Mouse (Mus musculus): ENCODE measurements around the gene Unc50. TPM values are rescaled to one million over a fixed set of nuclear protein-coding genes. Genes with fewer than 3 reads are reported as not detected.

Unc50 gene
- polyA plus RNA-seq, 1 experiment from 2014 or later = 111 TPM

- H3K27me3 ChIP-seq (ENCODE audit: control insufficient read depth, insufficient read depth, low read length) = no peaks in the 10 kb centered on the region
- peaks cover 13% of the 10 kb centered on the region for H3K36me3 ChIP-seq (ENCODE audit: control insufficient read depth, insufficient read depth, low read length)
- DNase-seq (ENCODE audit: low spot score) (no peak), ATAC-seq (ENCODE audit: insufficient number of reproducible peaks, low FRiP score, low TSS enrichment, low read depth) (no peak)
- peaks cover 6% of the 10 kb centered on the region for H3K4me1 ChIP-seq (ENCODE audit: control insufficient read depth, insufficient read depth, low read length)
- peak overlapping the region; percentile 80 for H3K4me2 ChIP-seq (ENCODE audit: low read depth, severe bottlenecking)
- H3K27ac ChIP-seq (replicated peaks; ENCODE audit: low read depth, low read length) = no peak overlapping the region
- H3K9ac ChIP-seq (ENCODE audit: low read length) = no peak overlapping the region; the same call in 1 of the 2 replicates
- H3K9me3 ChIP-seq (ENCODE audit: control insufficient read depth, low read length) = peaks cover 3% of the 10 kb centered on the region; the same call in 1 of the 2 replicates
- peak overlapping the region; percentile 92 for H3K4me3 ChIP-seq (ENCODE audit: low read depth, low read length)
- 60% methylated on average over 2 of the region's 2 CpGs for WGBS
Measured at GRCm38 (mm10) chr1:37428911-37429310, 1.0 kb upstream of the Unc50 start.

GRCm38 (mm10) chr1:37430297-37430840, 430 bp downstream of the Unc50 start:
- no peaks in the 10 kb centered on the region for H3K27me3 ChIP-seq (ENCODE audit: control insufficient read depth, insufficient read depth, low read length)
- H3K9me3 ChIP-seq (ENCODE audit: control insufficient read depth, low read length) = no peaks in the 10 kb centered on the region
- DNase-seq (ENCODE audit: low spot score) = no peak
- H3K4me3 ChIP-seq (ENCODE audit: low read depth, low read length) = peak overlapping the region; percentile 92
- 2% methylated on average over 40 of the region's 40 CpGs for WGBS
- H3K27ac ChIP-seq (replicated peaks; ENCODE audit: low read depth, low read length) = 0 out of 2 replicates have a peak overlapping the region, but pooled peaks have one; percentile 30
- peak; percentile 5; the same call in 1 of the 2 replicates for ATAC-seq (ENCODE audit: insufficient number of reproducible peaks, low FRiP score, low TSS enrichment, low read depth)
- peak overlapping the region; percentile 85 for H3K9ac ChIP-seq (ENCODE audit: low read length)
- peaks cover 13% of the 10 kb centered on the region; the same call in 1 of the 2 replicates for H3K36me3 ChIP-seq (ENCODE audit: control insufficient read depth, insufficient read depth, low read length)
- peaks cover 6% of the 10 kb centered on the region for H3K4me1 ChIP-seq (ENCODE audit: control insufficient read depth, insufficient read depth, low read length)
- peak overlapping the region; percentile 69 for H3K4me2 ChIP-seq (ENCODE audit: low read depth, severe bottlenecking)

- no peak for DNase-seq (ENCODE audit: low spot score)
- no peak overlapping the region for H3K4me2 ChIP-seq (ENCODE audit: low read depth, severe bottlenecking)
- 91% methylated on average over 3 of the region's 3 CpGs for WGBS
- ATAC-seq (ENCODE audit: insufficient number of reproducible peaks, low FRiP score, low TSS enrichment, low read depth) = no peak
- H3K36me3 ChIP-seq (ENCODE audit: control insufficient read depth, insufficient read depth, low read length) = peaks cover 25% of the 10 kb centered on the region
- H3K4me3 ChIP-seq (ENCODE audit: low read depth, low read length) = no peak overlapping the region
- no peaks in the 10 kb centered on the region for H3K9me3 ChIP-seq (ENCODE audit: control insufficient read depth, low read length)
- H3K27ac ChIP-seq (replicated peaks; ENCODE audit: low read depth, low read length) = no peak overlapping the region
- no peaks in the 10 kb centered on the region for H3K27me3 ChIP-seq (ENCODE audit: control insufficient read depth, insufficient read depth, low read length)
- H3K4me1 ChIP-seq (ENCODE audit: control insufficient read depth, insufficient read depth, low read length) = no peaks in the 10 kb centered on the region; the same call in 1 of the 2 replicates
- H3K9ac ChIP-seq (ENCODE audit: low read length) = no peak overlapping the region
Measured at GRCm38 (mm10) chr1:37436419-37436818, 6.5 kb downstream of the Unc50 start.

- no peaks in the 10 kb centered on the region for H3K9me3 ChIP-seq (ENCODE audit: control insufficient read depth, low read length)
- no peak overlapping the region for H3K9ac ChIP-seq (ENCODE audit: low read length)
- no peak overlapping the region for H3K4me2 ChIP-seq (ENCODE audit: low read depth, severe bottlenecking)
- ATAC-seq (ENCODE audit: insufficient number of reproducible peaks, low FRiP score, low TSS enrichment, low read depth) (no peak), DNase-seq (ENCODE audit: low spot score) (no peak)
- H3K36me3 ChIP-seq (ENCODE audit: control insufficient read depth, insufficient read depth, low read length) = peaks cover 4% of the 10 kb centered on the region; the same call in 1 of the 2 replicates
- no peak overlapping the region for H3K4me3 ChIP-seq (ENCODE audit: low read depth, low read length)
- H3K4me1 ChIP-seq (ENCODE audit: control insufficient read depth, insufficient read depth, low read length) = no peaks in the 10 kb centered on the region
- H3K27ac ChIP-seq (replicated peaks; ENCODE audit: low read depth, low read length) = no peak overlapping the region
- 94% methylated on average over 16 of the region's 16 CpGs for WGBS
- H3K27me3 ChIP-seq (ENCODE audit: control insufficient read depth, insufficient read depth, low read length) = no peaks in the 10 kb centered on the region
Measured at GRCm38 (mm10) chr1:37442848-37443835, 13.2 kb downstream of the Unc50 start.

- ATAC-seq (ENCODE audit: insufficient number of reproducible peaks, low FRiP score, low TSS enrichment, low read depth) = no peak
- no peak overlapping the region for H3K4me3 ChIP-seq (ENCODE audit: low read depth, low read length)
Measured at GRCm38 (mm10) chr1:37448361-37449095, 18.6 kb downstream of the Unc50 start.

GRCm38 (mm10) chr1:37451270-37451669, 21.3 kb downstream of the Unc50 start:
- no peak overlapping the region for H3K4me3 ChIP-seq (ENCODE audit: low read depth, low read length)
- no peaks in the 10 kb centered on the region for H3K4me1 ChIP-seq (ENCODE audit: control insufficient read depth, insufficient read depth, low read length)
- no peak for DNase-seq (ENCODE audit: low spot score)
- H3K36me3 ChIP-seq (ENCODE audit: control insufficient read depth, insufficient read depth, low read length) = no peaks in the 10 kb centered on the region
- WGBS = 92% methylated on average over 8 of the region's 8 CpGs
- no peak for ATAC-seq (ENCODE audit: insufficient number of reproducible peaks, low FRiP score, low TSS enrichment, low read depth)
- no peaks in the 10 kb centered on the region for H3K27me3 ChIP-seq (ENCODE audit: control insufficient read depth, insufficient read depth, low read length)
- no peak overlapping the region for H3K4me2 ChIP-seq (ENCODE audit: low read depth, severe bottlenecking)
- H3K27ac ChIP-seq (replicated peaks; ENCODE audit: low read depth, low read length) = no peak overlapping the region
- H3K9me3 ChIP-seq (ENCODE audit: control insufficient read depth, low read length) = no peaks in the 10 kb centered on the region
- H3K9ac ChIP-seq (ENCODE audit: low read length) = no peak overlapping the region

More at GRCm38 (mm10) chr1:37448361-37449095, 18.6 kb downstream of the Unc50 start:
- 81% methylated on average over 10 of the region's 10 CpGs for WGBS
- Histone ChIP-seq H3K36me3 (ENCODE audit: control insufficient read depth, insufficient read depth, low read length) (no peaks in the 10 kb centered on the region), H3K9ac (ENCODE audit: low read length) (no peak overlapping the region), H3K4me1 (ENCODE audit: control insufficient read depth, insufficient read depth, low read length) (no peaks in the 10 kb centered on the region), H3K4me2 (ENCODE audit: low read depth, severe bottlenecking) (no peak overlapping the region), H3K27ac (replicated peaks; ENCODE audit: low read depth, low read length) (no peak overlapping the region), H3K9me3 (ENCODE audit: control insufficient read depth, low read length) (no peaks in the 10 kb centered on the region), H3K27me3 (ENCODE audit: control insufficient read depth, insufficient read depth, low read length) (no peaks in the 10 kb centered on the region)
- DNase-seq (ENCODE audit: low spot score) = peak; percentile 54

- Histone ChIP-seq H3K9ac (ENCODE audit: low read length) (no peak overlapping the region), H3K4me2 (ENCODE audit: low read depth, severe bottlenecking) (no peak overlapping the region), H3K9me3 (ENCODE audit: control insufficient read depth, low read length) (no peaks in the 10 kb centered on the region), H3K4me3 (ENCODE audit: low read depth, low read length) (no peak overlapping the region), H3K27me3 (ENCODE audit: control insufficient read depth, insufficient read depth, low read length) (no peaks in the 10 kb centered on the region), H3K36me3 (ENCODE audit: control insufficient read depth, insufficient read depth, low read length) (no peaks in the 10 kb centered on the region), H3K4me1 (ENCODE audit: control insufficient read depth, insufficient read depth, low read length) (no peaks in the 10 kb centered on the region), H3K27ac (replicated peaks; ENCODE audit: low read depth, low read length) (no peak overlapping the region)
- ATAC-seq (ENCODE audit: insufficient number of reproducible peaks, low FRiP score, low TSS enrichment, low read depth) (no peak), DNase-seq (ENCODE audit: low spot score) (no peak)
- WGBS = 89% methylated on average over 7 of the region's 7 CpGs
Measured at GRCm38 (mm10) chr1:37457546-37457945, 27.6 kb downstream of the Unc50 start.

GRCm38 (mm10) chr1:37464878-37465452, 35.0 kb downstream of the Unc50 start:
- ATAC-seq (ENCODE audit: insufficient number of reproducible peaks, low FRiP score, low TSS enrichment, low read depth) (no peak), DNase-seq (ENCODE audit: low spot score) (no peak)
- Histone ChIP-seq H3K9me3 (ENCODE audit: control insufficient read depth, low read length) (no peaks in the 10 kb centered on the region), H3K36me3 (ENCODE audit: control insufficient read depth, insufficient read depth, low read length) (no peaks in the 10 kb centered on the region), H3K4me2 (ENCODE audit: low read depth, severe bottlenecking) (no peak overlapping the region), H3K4me1 (ENCODE audit: control insufficient read depth, insufficient read depth, low read length) (no peaks in the 10 kb centered on the region), H3K27me3 (ENCODE audit: control insufficient read depth, insufficient read depth, low read length) (no peaks in the 10 kb centered on the region), H3K9ac (ENCODE audit: low read length) (no peak overlapping the region), H3K27ac (replicated peaks; ENCODE audit: low read depth, low read length) (no peak overlapping the region), H3K4me3 (ENCODE audit: low read depth, low read length) (no peak overlapping the region)
- WGBS = 86% methylated on average over 10 of the region's 10 CpGs
